Mouse (Mus musculus) urinary bladder, postnatal 10 days (tissue): ENCODE results near the gene Pnma5.
"Not testable (repeated sequence)": the region's sequence is repeated elsewhere in the genome, so short reads cannot be mapped to it uniquely, and the experiment has no call there.

Experiments
- DNase-seq: peaks from one replicate; pipeline ENCODE4 v3.0.0; 2022; ENCODE audit warnings: low spot score

Gene Pnma5

GRCm38 (mm10) chrX:73037003-73037402 is at the start of gene Pnma5:
Pnma5 (minus strand) TSS chrX:73037103.
- no peak for DNase-seq

DNA sequence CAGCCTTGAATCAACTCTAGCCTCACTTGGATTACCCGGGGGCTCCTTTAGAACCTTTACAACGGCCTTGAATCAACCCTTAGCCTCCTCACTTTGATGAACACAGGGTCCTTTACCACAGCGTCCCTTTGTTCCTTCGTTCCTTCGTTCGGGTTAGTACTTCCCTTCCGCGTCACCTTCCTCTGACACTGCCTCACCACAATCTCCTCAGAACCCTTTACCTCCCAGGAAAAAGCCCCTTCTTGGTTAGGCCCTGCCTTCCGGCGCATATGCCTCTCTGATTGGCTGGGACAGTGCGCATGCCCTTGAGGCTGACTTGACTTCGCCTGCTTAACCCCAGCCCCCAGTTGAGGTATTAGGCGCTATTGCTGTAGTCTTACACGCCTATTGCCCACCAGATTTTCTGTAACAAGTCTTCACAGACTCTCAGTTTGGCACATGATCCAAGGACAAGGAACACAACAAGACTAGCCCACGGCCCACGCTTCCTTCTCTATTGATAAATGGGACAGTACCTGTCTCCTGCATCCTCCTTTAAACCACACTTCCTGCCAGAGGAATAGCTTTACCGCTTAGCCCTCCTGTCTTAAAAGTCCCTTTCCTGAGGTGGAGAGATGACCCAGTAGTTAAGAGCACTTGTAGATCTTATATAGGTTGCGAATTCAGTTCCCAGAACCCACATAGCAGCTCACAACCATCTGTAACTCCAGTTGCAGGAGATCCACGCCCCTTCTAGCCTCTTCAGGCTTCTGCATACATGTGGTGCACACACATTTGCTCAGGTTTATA is 45.6 kb upstream of the Pnma5 start, which contains the start of gene Xlr4a:
Gene Xlr4a, minus strand, starts transcription at position 212 of the 789 bp plus-strand sequence.
- DNase-seq = not testable (repeated sequence)

DNA sequence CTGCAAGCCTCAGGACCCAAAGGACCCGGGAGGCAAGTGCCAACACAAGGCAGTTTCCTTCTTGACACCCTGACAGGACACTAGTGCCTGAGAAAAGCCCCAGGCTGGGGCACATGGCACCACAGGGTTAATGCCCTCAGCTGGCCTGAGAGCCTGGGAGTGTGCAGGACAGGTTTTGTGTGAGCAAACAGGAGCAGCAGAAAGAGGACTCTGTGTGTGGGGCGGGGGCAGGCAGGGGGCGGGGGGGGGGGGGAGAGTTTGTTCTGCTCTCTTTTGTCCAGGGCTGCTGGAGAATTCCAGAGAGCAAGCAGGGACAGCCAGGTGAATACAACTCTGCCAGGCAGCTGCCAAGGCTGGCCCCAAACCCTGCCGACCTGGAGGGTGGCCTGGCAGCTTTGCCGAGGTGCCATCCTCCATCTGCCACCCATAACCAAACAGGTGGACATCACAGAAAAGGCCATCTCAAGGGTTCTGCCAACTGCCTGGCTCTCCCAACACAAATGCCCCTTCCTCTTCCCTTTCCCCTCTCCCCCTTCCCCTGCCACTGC is 29.9 kb upstream of the Pnma5 start:
- DNase-seq = not testable (repeated sequence)

DNA sequence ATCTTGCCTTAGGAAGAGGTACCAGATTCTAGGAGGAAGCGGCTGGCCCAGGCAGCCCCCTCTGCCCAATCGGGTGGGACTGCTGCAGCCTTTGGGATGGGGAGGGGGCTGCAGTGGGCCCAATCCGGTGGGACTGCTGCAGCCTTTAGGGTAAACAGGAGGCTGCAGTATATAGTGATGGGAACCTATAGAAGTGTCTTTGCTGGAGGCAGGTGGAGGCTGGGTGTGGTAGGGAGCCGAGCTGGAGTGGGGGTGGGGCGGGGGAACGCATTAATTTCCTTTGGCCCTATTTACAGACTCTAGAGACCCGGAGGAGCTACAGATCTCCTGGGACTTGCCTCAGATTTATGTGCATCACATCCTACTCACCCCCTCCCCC is 27.5 kb upstream of the Pnma5 start, which contains the start of gene Pnma3:
Gene Pnma3, plus strand, starts transcription at position 373 of the 379 bp plus-strand sequence.
- no peak for DNase-seq

- DNase-seq = no peak
These were observed 26.9 kb upstream of the Pnma5 start for GRCm38 (mm10) chrX:73063512-73064414.

- DNase-seq = no peak
These were observed 25.4 kb upstream of the Pnma5 start for GRCm38 (mm10) chrX:73062323-73062722.

DNA sequence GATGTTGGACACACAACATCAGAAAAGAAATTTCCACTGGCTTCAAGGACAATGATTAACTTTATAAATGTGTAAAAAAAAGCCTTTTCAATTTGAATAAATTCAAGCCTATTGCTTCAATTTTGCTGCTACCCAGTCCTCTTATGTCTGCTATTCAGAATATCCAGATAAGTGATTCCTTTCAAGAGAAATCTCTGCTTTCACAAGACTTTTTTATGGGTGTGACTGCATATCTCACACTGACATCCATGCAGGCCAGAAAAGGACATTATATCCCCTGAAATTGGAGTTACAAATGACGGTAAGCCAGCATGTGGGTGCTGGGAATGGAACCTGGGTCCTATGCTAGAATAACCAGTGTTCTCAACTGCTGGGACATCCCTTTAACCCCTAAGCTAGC is 24.6 kb upstream of the Pnma5 start:
- DNase-seq = no peak

- peak; percentile 66 for DNase-seq
These were observed 17.1 kb upstream of the Pnma5 start for GRCm38 (mm10) chrX:73053860-73054563.

GRCm38 (mm10) chrX:73039666-73040065 is 2.8 kb upstream of the Pnma5 start:
- DNase-seq = no peak

GRCm38 (mm10) chrX:73038831-73039230 is 1.9 kb upstream of the Pnma5 start:
- DNase-seq = no peak

DNA sequence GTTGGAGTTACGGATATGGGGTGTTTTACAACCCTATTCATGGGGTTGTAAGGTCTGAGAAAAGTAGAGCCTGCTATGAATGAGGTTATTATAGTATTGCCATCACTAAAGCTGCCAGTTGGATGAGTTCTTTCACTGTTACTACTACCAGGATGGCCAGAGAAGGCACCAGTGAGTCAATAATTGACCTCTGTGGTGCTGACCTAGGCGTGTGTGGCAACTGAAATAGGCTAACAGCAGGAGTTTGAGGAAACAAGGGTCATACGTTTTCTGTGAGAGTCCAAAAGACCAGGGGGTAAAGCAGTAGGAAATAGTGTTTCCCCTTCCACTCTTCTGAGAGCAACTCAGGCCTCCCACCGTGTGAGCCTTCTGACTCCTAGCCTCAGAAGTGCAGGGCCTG is 24.1 kb downstream of the Pnma5 start:
- DNase-seq = no peak

DNA sequence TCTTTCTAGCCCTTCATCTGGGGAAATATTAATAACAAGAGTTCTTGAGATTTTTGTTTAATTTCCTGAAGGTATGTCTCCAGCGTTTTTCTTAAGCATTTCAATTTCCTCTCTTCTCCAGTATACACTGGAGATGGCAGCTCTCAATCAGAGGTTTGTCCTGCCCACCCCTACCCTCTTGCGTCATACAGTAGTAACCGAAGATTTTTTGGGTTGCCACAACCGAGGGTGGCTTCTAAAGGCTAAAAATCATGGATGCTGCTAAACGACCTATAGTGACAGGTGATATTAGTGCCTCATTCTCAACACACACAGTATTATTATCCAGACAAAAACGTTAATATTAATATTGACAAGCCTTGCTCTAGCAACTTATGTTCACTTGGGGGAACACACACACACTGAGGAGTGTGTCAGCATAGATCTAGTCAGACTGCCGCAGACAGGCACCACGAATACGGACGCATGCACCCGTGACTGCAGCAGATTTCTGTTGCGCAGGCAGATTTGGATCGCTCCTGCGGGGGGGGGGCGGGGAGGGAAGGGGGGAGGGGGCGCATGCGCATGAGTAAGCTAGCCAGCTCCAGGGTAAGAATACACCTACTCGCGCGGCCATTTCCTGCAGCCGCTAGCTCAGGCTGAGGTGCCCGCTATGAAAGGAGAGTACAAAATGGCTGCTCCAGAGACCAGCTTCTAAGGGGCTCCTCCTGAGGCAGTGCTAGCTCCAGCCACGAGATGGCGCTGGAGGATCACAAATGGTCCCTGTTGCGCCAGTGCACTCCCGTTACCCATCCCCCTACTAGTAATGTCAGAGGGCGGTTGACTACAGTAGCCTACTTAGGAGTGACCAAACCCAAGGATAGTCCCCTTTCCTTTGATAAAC is 29.1 kb downstream of the Pnma5 start:
- peak; percentile 57 for DNase-seq

DNA sequence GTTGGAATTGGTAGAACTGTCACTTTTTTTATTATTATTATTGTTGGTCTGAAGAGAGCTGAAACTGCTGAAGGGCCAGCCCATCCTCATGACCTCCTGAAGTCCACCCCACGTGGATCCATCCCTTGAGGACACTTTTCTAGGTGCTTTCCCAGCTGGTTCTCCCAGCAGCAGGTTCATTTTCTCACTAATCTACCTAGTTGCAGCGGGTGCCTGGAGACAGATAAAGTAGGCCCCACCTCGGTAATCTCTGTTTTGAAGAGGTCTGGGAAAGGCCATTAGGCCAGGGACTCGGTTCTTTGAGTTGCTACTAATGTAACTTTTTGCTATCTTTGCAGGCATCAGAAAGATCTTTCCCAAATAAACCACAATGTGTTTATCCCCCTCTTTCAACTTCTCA is 31.2 kb downstream of the Pnma5 start:
- no peak for DNase-seq

DNA sequence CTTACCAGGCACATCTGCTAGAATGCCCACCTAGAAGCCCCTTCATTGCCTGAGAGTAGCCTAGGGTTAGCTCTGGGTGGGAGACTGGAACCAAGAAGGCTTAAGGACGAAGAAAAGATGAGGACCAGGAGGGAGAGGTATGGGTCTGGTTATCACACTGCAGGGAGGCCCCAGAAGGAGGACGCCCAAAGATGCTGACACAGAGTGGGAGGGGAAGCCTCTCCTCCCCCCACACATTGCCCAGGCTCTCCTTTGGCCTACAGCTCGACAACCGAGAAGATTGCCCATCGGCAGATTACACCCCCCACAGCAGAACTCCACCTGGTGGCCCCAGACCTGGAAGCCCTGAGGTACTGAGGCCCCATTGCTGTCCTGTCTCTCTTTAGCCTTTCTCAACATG is 33.8 kb downstream of the Pnma5 start:
- no peak for DNase-seq

DNA sequence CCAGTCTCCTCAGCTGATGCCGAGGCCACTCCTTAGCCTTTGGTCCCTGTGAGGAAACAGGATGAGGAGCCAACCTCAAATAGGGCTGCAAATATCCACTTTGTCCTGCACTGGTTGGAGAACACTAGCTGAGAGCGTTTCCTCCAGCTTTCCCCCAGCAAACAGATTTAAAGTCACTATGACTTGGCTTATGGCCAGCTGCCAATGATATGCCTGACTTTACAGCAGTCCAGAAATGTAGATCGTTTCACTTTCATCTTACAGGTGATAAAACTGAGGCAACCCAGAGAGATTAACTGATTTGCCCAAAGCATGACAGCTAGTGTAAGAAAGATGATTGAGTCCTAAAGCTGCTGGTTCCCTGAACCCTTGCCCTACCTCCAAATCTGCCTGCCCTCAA is 41.4 kb downstream of the Pnma5 start:
- DNase-seq = no peak

DNA sequence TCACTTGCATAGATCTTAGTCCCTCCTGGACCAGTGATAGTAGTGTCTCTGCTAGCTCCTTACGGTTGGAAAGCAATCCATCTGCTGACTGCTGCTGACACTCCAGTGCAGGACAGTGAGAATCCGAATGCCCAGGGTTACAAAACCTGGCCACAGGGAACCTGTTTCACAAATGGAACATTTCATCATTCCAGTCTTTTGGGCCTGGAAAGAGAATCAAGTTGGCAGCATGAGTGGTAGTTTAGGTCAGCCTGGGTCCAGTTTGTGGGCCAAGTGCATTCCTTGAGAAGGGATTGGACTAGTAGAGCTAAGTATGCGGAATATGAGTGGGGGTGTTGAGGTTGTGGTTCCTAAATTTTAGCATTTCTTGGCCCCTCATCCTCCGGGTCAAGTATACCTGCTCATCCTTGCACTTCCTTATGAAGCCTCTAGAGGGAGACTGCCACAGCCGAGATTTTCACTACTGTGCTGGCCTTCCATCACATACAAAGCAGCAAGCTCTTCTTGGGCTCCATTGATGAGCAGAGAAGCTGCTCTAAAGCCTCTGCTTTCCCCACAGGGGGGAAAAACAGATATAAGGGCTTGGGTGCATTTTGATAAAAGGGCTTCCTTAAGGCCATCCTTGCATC is 44.5 kb downstream of the Pnma5 start:
- no peak for DNase-seq

DNA sequence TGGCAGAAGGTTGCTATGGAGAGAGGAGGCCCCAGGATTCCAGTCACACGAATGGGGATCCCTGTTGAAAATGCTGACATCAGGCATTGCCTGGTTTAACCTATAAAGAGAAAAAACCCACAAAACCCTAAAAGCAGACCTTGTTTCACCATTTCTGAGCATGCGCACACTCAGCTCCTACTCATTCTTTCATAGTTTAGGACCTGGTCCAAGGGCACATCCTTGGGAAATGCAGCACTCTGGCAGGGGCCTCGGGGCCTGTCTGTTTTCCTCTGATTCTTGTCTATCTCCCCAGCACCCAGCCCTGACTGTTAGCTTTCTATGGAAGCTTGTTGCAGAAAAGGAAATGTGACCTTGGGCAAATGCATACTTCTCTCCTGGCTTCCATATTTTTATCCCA is 46.3 kb downstream of the Pnma5 start:
- no peak for DNase-seq

GRCm38 (mm10) chrX:72988431-72988830 is 48.5 kb downstream of the Pnma5 start:
- DNase-seq = no peak

- DNase-seq = no peak
These were observed 49.4 kb downstream of the Pnma5 start for GRCm38 (mm10) chrX:72987520-72987905.

DNA sequence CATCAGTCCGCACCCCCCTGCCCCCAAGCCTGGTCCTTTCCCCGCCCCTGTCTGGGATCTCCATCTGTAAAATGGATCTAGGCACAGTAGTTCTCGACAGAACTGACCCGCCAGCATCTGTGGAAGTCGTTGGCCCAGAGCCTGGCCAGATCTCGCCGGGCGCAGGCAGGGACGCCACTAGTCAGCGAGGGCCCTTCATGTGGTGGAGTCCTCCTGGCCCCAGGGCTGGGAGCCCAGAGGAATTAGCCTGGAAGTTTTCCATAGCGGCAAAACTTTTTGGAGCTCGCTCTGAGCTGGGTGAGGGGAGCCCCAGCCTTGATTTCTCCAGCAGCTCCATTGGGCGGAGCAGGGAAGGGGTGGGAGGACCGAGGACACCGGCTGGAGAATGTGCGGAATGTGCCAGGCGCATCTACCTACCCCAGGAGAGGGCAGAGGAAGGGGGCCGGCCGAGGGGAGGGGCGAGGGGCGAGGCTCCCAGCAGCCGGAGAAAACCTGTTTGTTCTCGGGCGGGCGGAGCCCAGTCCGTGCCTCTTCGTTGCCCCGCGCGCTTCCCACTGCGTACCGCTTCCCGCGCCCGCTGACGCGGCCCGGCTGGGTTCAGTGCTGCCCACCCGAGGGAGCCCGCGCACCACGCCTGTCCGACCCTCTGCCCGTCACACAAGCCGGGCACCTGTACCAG is 49.9 kb downstream of the Pnma5 start, which contains the start of gene Zfp185:
Gene Zfp185, plus strand, starts transcription at position 499 of the 679 bp plus-strand sequence.
- no peak for DNase-seq
